Mouse (Mus musculus): ENCODE measurements around the gene Ftsj1. TPM values are rescaled to one million over a fixed set of nuclear protein-coding genes. Genes with fewer than 3 reads are reported as not detected.
A peak's percentile ranks its signal among the peaks of the same experiment; 100 is the strongest.

Gene Ftsj1
- total and polyA plus RNA-seq, 3 experiments = 51.8 to 124 TPM; not detected in 1

DNA sequence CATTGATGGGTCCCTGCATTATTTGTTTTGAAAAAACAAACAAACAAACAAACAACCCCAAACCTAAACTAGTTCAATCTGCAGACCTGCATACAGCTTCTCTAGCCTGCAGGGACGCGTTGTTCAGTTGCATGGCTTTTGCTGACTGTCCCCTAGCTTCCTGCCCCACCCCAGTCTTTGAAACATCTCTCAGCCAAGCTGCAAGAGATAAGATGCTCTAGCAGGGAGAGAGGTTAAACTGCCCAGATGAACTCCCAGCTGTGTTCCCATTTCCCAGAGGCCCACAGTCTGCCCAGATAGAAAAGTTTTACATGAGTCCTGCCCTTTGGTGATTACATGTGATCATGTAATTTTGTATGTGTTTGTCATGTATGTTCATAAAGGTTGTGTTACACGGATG, 12.0 kb upstream of the Ftsj1 start (continued):
- TF ChIP-seq GATA1 (IDR thresholded peaks at IDR 0.05; ENCODE audit: low read depth, low read length) = peak; percentile 90
- TF ChIP-seq ZC3H11A (IDR thresholded peaks at IDR 0.05; ENCODE audit: low read depth, low read length) = no peak
- peak; percentile 66 for TF ChIP-seq NELFE (IDR thresholded peaks at IDR 0.05; ENCODE audit: low read depth, low read length)

- H3K79me2 ChIP-seq (ENCODE audit: control insufficient read depth, insufficient read depth, low read length, poor library complexity) = no peaks in the 10 kb centered on the region
- peak overlapping the region; percentile 94 for H3K27ac ChIP-seq (ENCODE audit: control insufficient read depth, low read depth, low read length)
- H3K27me3 ChIP-seq (ENCODE audit: control insufficient read depth in 1 of 2, insufficient read depth in 2 of 2, low read length in 2 of 2) = no peaks in the 10 kb centered on the region
- H3K9me3 ChIP-seq (replicated peaks; ENCODE audit: insufficient read depth, low read length) = no peaks in the 10 kb centered on the region
- H3K4me3 ChIP-seq (ENCODE audit: control insufficient read depth in 1 of 2, insufficient read depth in 1 of 2, low read depth in 2 of 2, low read length in 2 of 2) = peak overlapping the region; percentile 2 to 36
- peak overlapping the region; percentile 75 for H3K9ac ChIP-seq (ENCODE audit: control insufficient read depth, low read depth, low read length, poor library complexity, severe bottlenecking)
- H3K36me3 ChIP-seq (ENCODE audit: control insufficient read depth in 1 of 2, insufficient read depth in 2 of 2, low read length in 2 of 2) = peaks cover 0 to 31% of the 10 kb centered on the region in 2 experiments; a peak in 2 of 4 replicates
- TF ChIP-seq TAL1 (IDR thresholded peaks at IDR 0.05; ENCODE audit: low read length) (peak; percentile 53), NELFE (IDR thresholded peaks at IDR 0.05; ENCODE audit: low read depth, low read length) (no peak; the same call in 1 of the 2 replicates), SIN3A (IDR thresholded peaks at IDR 0.05; ENCODE audit: low read length) (peak; percentile 46), TCF12 (IDR thresholded peaks at IDR 0.05; ENCODE audit: low read depth, low read length) (0 out of 2 replicates have a peak, but pooled peaks have one; percentile 33), UBTF (IDR thresholded peaks at IDR 0.05; ENCODE audit: borderline replicate concordance, insufficient read depth, low read depth, low read length) (no peak), GATA1 (IDR thresholded peaks at IDR 0.05; ENCODE audit: low read depth, low read length) (peak; percentile 88), SMC3 (IDR thresholded peaks at IDR 0.05; ENCODE audit: low read depth, low read length) (no peak), MYC (IDR thresholded peaks at IDR 0.05; ENCODE audit: low read depth, low read length) (0 out of 2 replicates have a peak, but pooled peaks have one; percentile 17), EP300 (IDR thresholded peaks at IDR 0.05; ENCODE audit: low read depth in 1 of 2, low read length in 2 of 2) (peak in 1 of 2 experiments; percentile 24; a peak in 2 of 4 replicates), TBP (IDR thresholded peaks at IDR 0.05; ENCODE audit: low read depth, low read length) (0 out of 2 replicates have a peak, but pooled peaks have one; percentile 37), ELF1 (IDR thresholded peaks at IDR 0.05; ENCODE audit: low read depth, low read length) (no peak), POLR2AphosphoS2 (IDR thresholded peaks at IDR 0.05; ENCODE audit: low read length) (no peak), MAZ (IDR thresholded peaks at IDR 0.05; ENCODE audit: low read depth, low read length) (peak; percentile 45; the same call in 1 of the 2 replicates), POLR2A (IDR thresholded peaks at IDR 0.05; ENCODE audit: control insufficient read depth in 1 of 2, insufficient read depth in 1 of 2, low read depth in 1 of 2, low read length in 2 of 2, poor library complexity in 1 of 2) (no peak; a peak in 1 of 4 replicates)
- peaks cover 19 to 23% of the 10 kb centered on the region in 2 experiments for H3K4me1 ChIP-seq (ENCODE audit: control insufficient read depth in 1 of 2, insufficient read depth in 2 of 2, low read length in 2 of 2)
- DNase-seq (ENCODE audit: low read depth, low spot score) = peak; percentile 74
Observed at GRCm38 (mm10) chrX:8263156-8263804, 11.1 kb upstream of the Ftsj1 start.

DNA sequence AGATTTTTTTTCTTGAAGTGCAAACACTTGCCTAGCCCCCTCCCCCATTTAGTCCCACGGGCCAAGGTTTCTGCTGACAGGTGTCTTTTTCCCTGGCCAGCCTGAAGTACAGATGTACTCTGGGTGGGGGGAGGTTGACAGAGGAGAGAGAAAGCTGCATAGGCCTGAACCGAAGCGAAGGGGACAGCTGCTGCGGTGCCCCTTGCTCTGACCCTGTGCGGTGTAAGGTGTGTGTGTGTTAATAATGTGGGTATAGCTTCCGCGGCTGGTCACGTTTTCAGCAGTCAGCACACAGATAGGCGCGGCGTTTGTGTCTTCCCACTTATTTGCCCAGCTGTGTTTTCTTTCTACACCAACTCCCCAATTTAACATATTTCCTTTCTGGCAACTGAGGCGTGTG, 7.3 kb upstream of the Ftsj1 start:
- H3K4me3 ChIP-seq (ENCODE audit: control insufficient read depth in 1 of 2, insufficient read depth in 1 of 2, low read depth in 2 of 2, low read length in 2 of 2) = no peak overlapping the region
- no peaks in the 10 kb centered on the region for H3K9me3 ChIP-seq (replicated peaks; ENCODE audit: insufficient read depth, low read length)
- no peak overlapping the region for H3K9ac ChIP-seq (ENCODE audit: control insufficient read depth, low read depth, low read length, poor library complexity, severe bottlenecking)
- DNase-seq (ENCODE audit: low read depth, low spot score) = no peak
- H3K79me2 ChIP-seq (ENCODE audit: control insufficient read depth, insufficient read depth, low read length, poor library complexity) = no peaks in the 10 kb centered on the region
- H3K27me3 ChIP-seq (ENCODE audit: control insufficient read depth in 1 of 2, insufficient read depth in 2 of 2, low read length in 2 of 2) = no peaks in the 10 kb centered on the region
- H3K27ac ChIP-seq (ENCODE audit: control insufficient read depth, low read depth, low read length) = no peak overlapping the region
- TF ChIP-seq NELFE (IDR thresholded peaks at IDR 0.05; ENCODE audit: low read depth, low read length) (no peak), ZC3H11A (IDR thresholded peaks at IDR 0.05; ENCODE audit: low read depth, low read length) (no peak), E2F4 (IDR thresholded peaks at IDR 0.05; ENCODE audit: borderline replicate concordance, low read depth, low read length) (no peak), SIN3A (IDR thresholded peaks at IDR 0.05; ENCODE audit: low read length) (no peak), RAD21 (IDR thresholded peaks at IDR 0.05; ENCODE audit: low read depth, low read length) (no peak), CTCF (IDR thresholded peaks at IDR 0.05 in 2 of 3, conservative IDR thresholded peaks at IDR 0.05 in 1 of 3; ENCODE audit: control insufficient read depth in 1 of 3, insufficient read depth in 1 of 3, low read depth in 2 of 3, low read length in 3 of 3, poor library complexity in 1 of 3, severe bottlenecking in 1 of 3) (no peak), USF2 (IDR thresholded peaks at IDR 0.05; ENCODE audit: borderline replicate concordance in 1 of 2, insufficient read depth in 1 of 2, low read depth in 1 of 2, low read length in 2 of 2) (no peak), MXI1 (IDR thresholded peaks at IDR 0.05; ENCODE audit: low read depth, low read length) (no peak), GABPA (IDR thresholded peaks at IDR 0.05; ENCODE audit: low read depth, low read length) (no peak)
- peaks cover 12 to 32% of the 10 kb centered on the region in 2 experiments for H3K4me1 ChIP-seq (ENCODE audit: control insufficient read depth in 1 of 2, insufficient read depth in 2 of 2, low read length in 2 of 2)
- peaks cover 0 to 29% of the 10 kb centered on the region in 2 experiments; a peak in 2 of 4 replicates for H3K36me3 ChIP-seq (ENCODE audit: control insufficient read depth in 1 of 2, insufficient read depth in 2 of 2, low read length in 2 of 2)
